Mouse (Mus musculus) bone marrow macrophage, adult 2 months (primary cell): ENCODE data around the gene Pla2g16.

Experiments used
- CTCF ChIP-seq: IDR thresholded peaks from 2 replicates; pipeline ENCODE4 v1.5.1; 2012; ENCODE audit warnings: low read depth, mild to moderate bottlenecking, low read length, moderate library complexity
- POLR2A ChIP-seq: IDR thresholded peaks from 2 replicates; pipeline ENCODE4 v1.6.1; 2012; ENCODE audit warnings: mild to moderate bottlenecking, low read depth, low read length, borderline replicate concordance

DNA sequence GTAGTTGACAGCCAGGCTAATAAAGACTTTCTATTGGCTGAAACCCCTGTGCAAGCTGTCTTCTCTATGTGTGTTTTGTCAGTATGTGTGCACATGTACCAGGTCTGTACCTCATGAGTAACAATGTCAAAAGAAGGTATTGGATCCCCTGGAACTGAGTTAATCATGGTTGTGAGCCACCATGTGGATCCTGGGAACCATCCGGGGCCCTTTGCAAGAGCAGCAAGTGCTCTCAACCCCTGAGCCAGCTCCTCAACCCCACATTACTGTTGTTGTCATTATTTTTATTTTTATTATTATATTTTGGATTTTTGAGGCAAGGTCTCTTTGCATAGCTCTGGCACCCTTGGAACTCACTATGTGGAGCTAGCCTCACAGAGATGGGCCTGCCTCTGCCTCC lies 618 bp upstream of the Pla2g16 start:
- no peak for TF ChIP-seq POLR2A
- TF ChIP-seq CTCF, result no peak
